Comparison of ENCODE assay signal across 8 mouse cellular contexts in genomic region chr3:84814157-84814761, GRCm38 (mm10). TPM values are rescaled to one million over a fixed set of nuclear protein-coding genes. Genes with fewer than 3 reads are reported as not detected.
DNase-seq lines count a peak whose midpoint lies in the region; ATAC-seq lines count a peak whose summit lies in the region.

No protein-coding gene starts in this region.

- peak; percentile 99 for DNase-seq in adipocyte (ENCODE audit: low spot score)
- DNase-seq in embryo, embryonic 10 days (ENCODE audit: low spot score), result peak; percentile 100
- peak; percentile 100 for DNase-seq in gastrocnemius, postnatal 10 days
- peak; percentile 100 for DNase-seq in induced T-regulatory cell, adult 2 months (ENCODE audit: low read depth)
- DNase-seq in left cerebral cortex, adult 9 months (ENCODE audit: low spot score in 2 of 2), result peak; percentile 96 to 99
- DNase-seq in right cerebral cortex, postnatal 14 days, result peak; percentile 100
- DNase-seq in urinary bladder, postnatal 36 days (ENCODE audit: low spot score in 2 of 2), result peak; percentile 99 to 100

- peak; percentile 93 for ATAC-seq in megakaryocyte progenitor cell, adult 5-6 weeks (replicated peaks; ENCODE audit: poor library complexity)

RNA-seq across cellular contexts. Expression of gene Fbxw7, which starts 0.8 kb away (rescaled TPM):
- total RNA-seq in gastrocnemius, postnatal 10 days (2021), result 10 to 100 TPM; 46.0 to 50.9 TPM
- total RNA-seq in megakaryocyte progenitor cell, adult 5-6 weeks (2015), result 7.5 and 8.4 TPM in 2 replicates
- 10.0 and 18.5 TPM in 2 replicates for total RNA-seq in megakaryocyte progenitor cell, adult 5-6 weeks (2017)

Comparison
In these comparisons a context has a peak if more than half of its experiments do, and no peak if none do; other contexts are left out.
1. Peak in every context shown above with its lines: DNase-seq and ATAC-seq.